Mouse (Mus musculus) hindbrain, embryonic 13.5 days (tissue): ENCODE data around the gene Ybx1. TPM values are rescaled to one million over a fixed set of nuclear protein-coding genes. Genes with fewer than 3 reads are reported as not detected.
"Not testable (repeated sequence)": the region's sequence is repeated elsewhere in the genome, so short reads cannot be mapped to it uniquely, and the experiment has no call there.

Experiments
- ATAC-seq: fragments of 200-750 bp; cut with Nextera tagmentation; 2 replicates; pipeline ENCODE4 v1.8.0; 2017; ENCODE audit warnings: moderate TSS enrichment; ENCODE audit not compliant: low FRiP score
- H3K27ac ChIP-seq: fragments of 300-500 bp; sonication (generic); 2 replicates; pipeline ENCODE4 v1.5.1; 2015; ENCODE audit warnings: inconsistent platforms, mild to moderate bottlenecking, moderate library complexity
- H3K27me3 ChIP-seq: fragments of 300-500 bp; sonication (generic); 2 replicates; pipeline ENCODE4 v1.6.1; 2015; ENCODE audit warnings: mild to moderate bottlenecking, inconsistent platforms
- H3K36me3 ChIP-seq: fragments of 300-500 bp; sonication (generic); 2 replicates; pipeline ENCODE4 v1.6.1; 2015; ENCODE audit warnings: mild to moderate bottlenecking, inconsistent platforms
- H3K4me1 ChIP-seq: fragments of 300-500 bp; sonication (generic); replicated peaks from 2 replicates; pipeline ENCODE4 v1.6.1; 2015; ENCODE audit warnings: inconsistent platforms
- H3K4me2 ChIP-seq: fragments of 300-500 bp; sonication (generic); 2 replicates; pipeline ENCODE4 v1.6.1; 2015; ENCODE audit warnings: inconsistent platforms, mild to moderate bottlenecking, moderate library complexity
- H3K4me3 ChIP-seq: fragments of 300-500 bp; sonication (generic); 2 replicates; pipeline ENCODE4 v1.5.1; 2015; ENCODE audit warnings: mild to moderate bottlenecking, inconsistent platforms
- H3K9ac ChIP-seq: fragments of 300-500 bp; sonication (generic); 2 replicates; pipeline ENCODE4 v1.6.1; 2015; ENCODE audit warnings: mild to moderate bottlenecking, inconsistent platforms
- H3K9me3 ChIP-seq: fragments of 300-500 bp; sonication (generic); 2 replicates; pipeline ENCODE4 v1.6.1; 2016; ENCODE audit warnings: inconsistent platforms
- WGBS: fragments of 180-500 bp; shearing (Covaris S2); methylation state at CpG from one replicate; pipeline ENCODE4 v1.1.7; 2015; 5-methylcytosine and 5-hydroxymethylcytosine counted together
- polyA plus RNA-seq: library from polyadenylated mRNA; unstranded; fragments of >200 nt; fragmentation: Nextera tagmentation; extraction: Ambion mirVana; gene quantifications from 2 replicates; pipeline ENCODE4 v1.2.1, GENCODE M21; 2015

Ybx1 gene
- polyA plus RNA-seq, 1 experiment from 2014 or later = 857 TPM

DNA sequence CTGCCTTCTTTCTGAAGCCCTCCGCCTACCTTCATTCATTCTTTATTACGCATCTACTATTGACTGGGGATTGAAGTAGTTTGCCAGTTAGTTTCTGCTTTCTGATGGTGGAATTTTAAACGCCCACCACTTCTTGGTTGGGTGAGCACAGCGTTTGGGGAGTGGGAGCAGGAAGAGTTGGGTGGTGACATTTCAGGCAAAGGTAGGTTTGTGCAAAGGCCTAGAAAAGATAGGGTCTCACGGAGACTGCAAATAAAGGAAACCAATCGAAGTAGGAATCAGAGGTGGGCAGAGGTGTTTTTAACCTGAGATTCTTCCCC, 690 bp upstream of the Ybx1 start:
- Histone ChIP-seq H3K4me3 (peak overlapping the region; percentile 96), H3K4me1 (peaks cover 32% of the 10 kb centered on the region), H3K36me3 (no peaks in the 10 kb centered on the region; the same call in 1 of the 2 replicates), H3K4me2 (peak overlapping the region; percentile 71), H3K27me3 (no peaks in the 10 kb centered on the region), H3K27ac (peak overlapping the region; percentile 96), H3K9me3 (no peaks in the 10 kb centered on the region), H3K9ac (peak overlapping the region; percentile 83)
- no peak for ATAC-seq
- 7% methylated on average over 6 of the region's 6 CpGs for WGBS

DNA sequence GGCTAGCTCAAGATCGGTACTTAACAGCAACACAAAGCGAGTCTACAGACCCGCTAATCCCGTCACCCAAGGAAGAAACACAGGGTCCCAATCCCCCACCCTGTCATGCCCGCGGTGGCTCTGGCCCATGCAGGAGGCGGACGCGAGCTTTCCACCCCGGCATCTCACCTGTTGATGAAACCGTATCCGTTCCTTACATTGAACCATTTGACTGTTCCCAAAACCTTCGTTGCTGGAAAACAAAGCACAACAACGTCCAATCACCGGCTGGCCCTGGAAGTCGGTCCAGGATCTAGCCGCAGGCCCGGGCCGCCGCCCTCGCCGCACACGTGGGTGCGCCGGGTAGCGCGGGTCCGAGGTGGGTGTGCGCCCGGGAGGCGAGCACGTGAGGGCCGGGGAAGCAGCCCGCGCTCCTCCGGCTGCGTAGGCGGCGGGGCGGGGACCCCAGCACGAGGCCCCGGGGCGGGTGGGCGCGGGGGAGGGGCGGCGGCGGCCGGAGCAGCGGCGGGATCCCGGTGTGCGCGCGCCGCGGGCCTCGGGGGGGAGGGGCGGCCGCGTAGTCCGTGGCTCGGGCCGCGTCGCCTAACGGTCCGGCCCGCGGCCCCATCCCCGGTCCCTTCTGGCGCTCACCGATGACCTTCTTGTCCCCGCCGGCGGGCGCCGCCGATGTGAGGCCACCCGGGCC, 688 bp downstream of the Ybx1 start:
- ATAC-seq = peak; percentile 29
- H3K4me3 ChIP-seq = peak overlapping the region; percentile 96
- under 1% methylated on average over 38 of the region's 80 CpGs for WGBS
- H3K27ac ChIP-seq = peak overlapping the region; percentile 91
- H3K9ac ChIP-seq = peak overlapping the region; percentile 92
- H3K36me3 ChIP-seq = peaks cover 2% of the 10 kb centered on the region; the same call in 1 of the 2 replicates
- peak overlapping the region; percentile 83 for H3K4me2 ChIP-seq
- no peaks in the 10 kb centered on the region for H3K27me3 ChIP-seq
- H3K9me3 ChIP-seq = no peaks in the 10 kb centered on the region
- H3K4me1 ChIP-seq = peaks cover 39% of the 10 kb centered on the region

DNA sequence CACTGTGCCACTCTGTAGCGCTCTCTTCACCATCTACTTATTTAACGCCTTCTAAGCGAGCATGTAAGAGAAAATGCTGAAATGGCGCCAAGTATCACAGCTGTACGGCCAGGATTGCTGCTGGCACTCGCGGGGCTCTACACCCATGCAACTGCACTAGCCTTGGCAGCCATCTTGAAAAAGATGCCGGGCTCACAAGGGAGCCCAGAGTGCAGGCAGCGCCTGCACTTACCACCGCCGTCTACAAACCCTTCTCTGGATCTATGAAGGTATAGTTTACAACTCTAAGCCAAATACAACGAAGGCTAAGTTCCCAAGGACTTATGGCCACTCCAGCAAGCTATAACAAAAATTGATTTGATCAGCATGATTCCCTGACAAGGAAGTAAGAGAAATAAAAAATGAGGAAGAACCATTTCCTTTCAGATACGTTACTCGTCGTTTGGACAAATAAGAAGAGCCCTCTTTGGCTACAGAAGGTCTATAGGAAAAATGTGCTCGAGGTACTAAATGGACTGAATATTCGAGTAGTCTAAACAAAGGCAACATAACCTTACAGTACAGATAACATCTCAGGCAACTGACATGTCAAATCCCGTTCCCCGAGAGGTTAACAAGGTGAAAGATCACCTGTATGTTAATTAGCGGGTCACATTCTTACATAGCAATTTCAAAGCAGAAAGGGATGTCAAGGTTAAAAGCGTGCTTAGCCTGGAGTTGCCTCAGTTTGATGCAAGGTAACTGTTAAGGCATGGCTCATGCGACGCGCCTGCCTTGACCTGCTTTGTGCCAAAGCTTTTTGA, 1.4 kb downstream of the Ybx1 start:
- 2% methylated on average over 24 of the region's 24 CpGs for WGBS

DNA sequence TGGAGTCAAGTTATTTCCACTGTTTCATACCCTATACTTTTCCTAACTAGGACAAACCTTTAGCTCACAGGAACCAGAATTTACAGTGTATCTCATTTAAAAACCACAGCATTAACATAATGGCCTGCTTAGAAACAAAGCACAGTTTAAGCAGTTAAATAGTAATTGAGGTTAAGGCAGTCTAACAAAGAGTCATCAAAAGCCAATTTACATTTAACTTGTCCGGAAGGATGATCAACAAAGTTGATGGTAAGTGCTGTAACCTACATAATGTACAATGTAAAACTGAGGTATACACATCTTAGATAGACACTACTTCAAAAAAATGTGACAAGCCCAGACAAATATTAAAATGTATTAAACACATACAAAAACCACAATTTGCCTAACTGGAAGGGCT, 2.5 kb downstream of the Ybx1 start:
- Histone ChIP-seq H3K9me3 (no peaks in the 10 kb centered on the region), H3K9ac (peak overlapping the region; percentile 92), H3K4me3 (peak overlapping the region; percentile 96), H3K4me2 (peak overlapping the region; percentile 83), H3K27me3 (no peaks in the 10 kb centered on the region), H3K4me1 (peaks cover 47% of the 10 kb centered on the region), H3K27ac (peak overlapping the region; percentile 91; the same call in 1 of the 2 replicates), H3K36me3 (peaks cover 3% of the 10 kb centered on the region; the same call in 1 of the 2 replicates)
- WGBS = 81% methylated on average over 1 of the region's 1 CpGs
- no peak for ATAC-seq

More for the DNA sequence above, 1.4 kb downstream of the Ybx1 start:
- H3K9me3 ChIP-seq = no peaks in the 10 kb centered on the region
- ATAC-seq = no peak
- peak overlapping the region; percentile 96 for H3K4me3 ChIP-seq
- peaks cover 41% of the 10 kb centered on the region for H3K4me1 ChIP-seq
- H3K27me3 ChIP-seq = no peaks in the 10 kb centered on the region
- H3K36me3 ChIP-seq = peaks cover 3% of the 10 kb centered on the region; the same call in 1 of the 2 replicates
- peak overlapping the region; percentile 91 for H3K27ac ChIP-seq
- H3K9ac ChIP-seq = peak overlapping the region; percentile 92
- H3K4me2 ChIP-seq = peak overlapping the region; percentile 83

DNA sequence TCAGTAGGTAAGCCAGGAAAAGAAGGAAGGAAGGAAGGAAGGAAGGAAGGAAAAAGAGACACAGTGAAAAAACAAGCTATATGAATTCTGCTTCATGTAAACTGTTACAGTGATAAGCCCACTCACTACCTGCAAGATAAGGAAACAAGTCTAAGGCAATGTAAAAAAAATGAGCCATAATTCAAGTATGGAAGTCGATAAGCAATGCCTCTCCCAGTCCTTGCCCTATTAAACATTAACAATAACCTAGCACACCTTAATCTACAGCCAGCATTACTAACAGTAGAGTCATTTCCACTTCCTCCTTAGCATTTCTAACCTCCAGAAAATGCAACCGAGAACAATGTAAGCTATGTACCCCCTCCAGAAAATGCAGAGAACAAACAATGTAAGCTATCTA, 9.1 kb downstream of the Ybx1 start:
- Histone ChIP-seq H3K9me3 (no peaks in the 10 kb centered on the region), H3K4me2 (no peak overlapping the region), H3K27ac (no peak overlapping the region), H3K9ac (no peak overlapping the region), H3K36me3 (peaks cover 46% of the 10 kb centered on the region), H3K4me3 (no peak overlapping the region), H3K4me1 (peaks cover 16% of the 10 kb centered on the region), H3K27me3 (no peaks in the 10 kb centered on the region)
- 91% methylated on average over 2 of the region's 2 CpGs for WGBS
- ATAC-seq = no peak

DNA sequence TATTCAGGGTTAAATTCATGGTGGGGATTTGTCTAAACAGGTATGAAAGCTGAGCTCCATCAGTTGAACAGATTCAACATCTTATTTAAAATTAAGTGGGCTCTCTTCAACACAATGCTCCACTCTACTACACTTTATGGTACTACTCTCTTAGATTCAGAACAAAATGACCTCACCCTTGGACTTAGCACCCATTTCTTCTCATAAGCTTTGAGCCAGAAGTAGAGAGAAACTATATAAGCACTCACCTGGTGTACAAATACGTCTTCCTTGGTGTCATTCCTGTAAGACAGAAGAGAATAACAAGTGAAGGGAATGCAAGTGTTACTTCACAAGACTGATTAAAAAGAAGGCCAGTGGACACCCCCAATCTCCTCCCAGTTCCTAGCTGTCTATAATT, 9.5 kb downstream of the Ybx1 start:
- Histone ChIP-seq H3K27ac (no peak overlapping the region), H3K36me3 (peaks cover 51% of the 10 kb centered on the region), H3K9ac (no peak overlapping the region), H3K4me1 (peaks cover 14% of the 10 kb centered on the region), H3K4me3 (no peak overlapping the region), H3K27me3 (no peaks in the 10 kb centered on the region), H3K4me2 (no peak overlapping the region), H3K9me3 (no peaks in the 10 kb centered on the region)
- 92% methylated on average over 1 of the region's 1 CpGs for WGBS
- no peak for ATAC-seq

DNA sequence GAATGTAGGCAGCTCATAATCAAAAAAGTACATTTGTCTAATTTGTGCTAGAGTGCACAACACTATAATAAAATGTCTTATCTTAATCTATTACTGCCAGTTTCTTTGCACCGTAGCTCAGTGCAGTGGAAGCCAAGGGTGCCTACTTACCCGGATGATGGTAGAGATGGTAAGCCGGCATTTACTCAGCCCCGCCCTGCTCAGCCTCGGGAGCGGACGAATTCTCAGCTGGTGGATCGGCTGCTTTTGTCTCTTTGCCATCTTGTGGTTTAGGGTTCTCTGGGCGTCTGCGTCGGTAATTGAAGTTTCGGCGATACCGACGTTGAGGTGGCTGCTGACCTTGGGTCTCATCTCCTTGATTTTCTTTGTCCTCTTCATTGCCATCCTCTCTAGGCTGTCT, 15.6 kb downstream of the Ybx1 start:
- WGBS = 93% methylated on average over 15 of the region's 15 CpGs

DNA sequence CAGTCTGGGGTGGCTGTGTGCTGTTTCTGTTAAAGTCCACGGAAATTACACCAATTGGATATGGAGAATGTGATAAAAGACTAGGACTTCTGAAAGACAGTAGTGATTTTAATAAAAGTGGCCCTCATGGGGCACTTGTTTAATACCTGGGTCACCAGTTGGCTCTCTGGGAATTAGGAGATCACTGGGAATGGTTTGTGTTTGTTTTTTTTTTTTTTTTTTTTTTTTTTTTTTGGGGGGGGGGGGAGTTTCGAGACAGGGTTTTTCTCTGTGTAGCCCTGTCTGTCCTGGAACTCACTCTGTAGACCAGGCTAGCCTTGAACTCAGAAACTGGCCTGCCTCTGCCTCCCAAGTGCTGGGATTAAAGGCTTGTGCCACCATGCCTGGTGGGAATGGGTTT, 18.7 kb downstream of the Ybx1 start:
- H3K9ac ChIP-seq = no peak overlapping the region
- no peaks in the 10 kb centered on the region for H3K27me3 ChIP-seq
- H3K4me3 ChIP-seq = no peak overlapping the region
- H3K9me3 ChIP-seq = no peaks in the 10 kb centered on the region
- WGBS = 85% methylated on average over 2 of the region's 2 CpGs
- H3K4me2 ChIP-seq = no peak overlapping the region
- no peaks in the 10 kb centered on the region for H3K4me1 ChIP-seq
- H3K36me3 ChIP-seq = peaks cover 91% of the 10 kb centered on the region
- no peak overlapping the region for H3K27ac ChIP-seq
- ATAC-seq = no peak

More for the DNA sequence above, 15.6 kb downstream of the Ybx1 start:
- H3K4me3 ChIP-seq, H3K9me3 ChIP-seq, H3K9ac ChIP-seq, ATAC-seq, H3K27me3 ChIP-seq, H3K4me1 ChIP-seq, H3K27ac ChIP-seq, H3K4me2 ChIP-seq: not testable (repeated sequence)
- H3K36me3 ChIP-seq = peaks cover 91% of the 10 kb centered on the region

DNA sequence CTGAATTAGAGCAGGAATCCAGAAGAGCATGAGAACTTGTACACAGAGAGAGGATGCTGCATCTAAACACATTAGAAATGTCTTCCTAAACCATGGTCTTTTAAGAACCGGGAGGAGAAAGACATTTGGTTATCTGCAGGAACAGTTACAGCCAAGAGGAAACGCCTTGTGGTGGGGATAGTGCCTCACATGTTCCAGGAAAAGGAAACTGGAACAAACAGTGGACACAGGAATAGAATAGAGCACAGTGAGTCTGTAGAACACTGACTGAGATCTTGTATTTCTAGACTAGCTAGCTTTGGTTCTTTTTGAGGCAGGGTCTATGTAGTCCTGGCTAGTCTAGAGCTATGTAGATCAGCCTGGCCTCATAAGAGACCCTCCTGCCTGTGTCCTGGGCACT, 19.2 kb downstream of the Ybx1 start:
- H3K9me3 ChIP-seq = no peaks in the 10 kb centered on the region
- no peak overlapping the region for H3K9ac ChIP-seq
- peaks cover 93% of the 10 kb centered on the region for H3K36me3 ChIP-seq
- WGBS = 89% methylated on average over 2 of the region's 2 CpGs
- H3K4me1 ChIP-seq = no peaks in the 10 kb centered on the region
- H3K27me3 ChIP-seq = no peaks in the 10 kb centered on the region
- no peak overlapping the region for H3K27ac ChIP-seq
- no peak overlapping the region for H3K4me2 ChIP-seq
- no peak overlapping the region for H3K4me3 ChIP-seq
- ATAC-seq = no peak

DNA sequence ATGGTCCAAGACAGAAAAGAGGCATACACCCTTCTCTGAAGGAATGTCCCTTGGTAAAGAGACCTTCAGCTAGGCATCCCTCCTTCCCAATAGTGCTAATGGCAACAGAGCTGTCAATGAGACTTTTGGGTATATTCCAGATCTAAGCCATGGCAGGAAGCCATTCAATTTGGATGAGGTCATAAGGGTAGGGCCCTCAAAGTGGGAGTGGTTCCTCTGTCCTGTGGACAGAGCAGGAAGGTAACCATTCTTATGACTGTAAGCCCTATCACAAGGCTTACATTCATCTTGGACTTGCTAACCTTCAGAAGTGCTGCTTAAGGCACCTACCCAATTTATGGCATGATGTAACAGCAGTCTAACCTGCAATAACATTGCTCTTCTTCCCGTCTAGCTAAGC, 19.8 kb downstream of the Ybx1 start:
- no peak overlapping the region for H3K4me2 ChIP-seq
- H3K4me3 ChIP-seq = no peak overlapping the region
- no peaks in the 10 kb centered on the region for H3K27me3 ChIP-seq
- no peak overlapping the region for H3K27ac ChIP-seq
- H3K36me3 ChIP-seq = peaks cover 92% of the 10 kb centered on the region
- 79% methylated on average over 1 of the region's 1 CpGs for WGBS
- no peaks in the 10 kb centered on the region for H3K9me3 ChIP-seq
- H3K9ac ChIP-seq = no peak overlapping the region
- no peaks in the 10 kb centered on the region for H3K4me1 ChIP-seq
- ATAC-seq = no peak

DNA sequence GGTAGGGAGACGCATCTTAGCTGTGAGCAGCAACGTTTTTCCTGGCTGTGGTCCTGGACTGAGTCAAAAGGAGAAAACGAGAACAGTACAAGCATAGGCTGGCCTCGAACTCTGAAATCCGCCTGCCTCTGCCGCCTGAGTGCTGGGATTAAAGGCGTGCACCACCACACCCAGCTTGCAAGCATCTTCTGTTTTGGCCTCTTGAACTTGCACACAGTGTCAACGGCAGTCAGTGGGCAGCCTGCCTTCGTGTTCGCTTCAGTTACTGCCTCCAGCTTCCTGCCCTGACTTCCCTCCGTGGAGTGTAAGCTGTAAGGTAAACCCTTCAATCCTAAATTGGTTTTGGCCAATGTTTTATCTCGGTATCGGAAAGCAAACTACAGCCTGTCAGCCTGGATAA, 27.8 kb downstream of the Ybx1 start:
- whole genome bisulfite sequencing = 85% methylated on average over 13 of the region's 13 CpGs
- Histone ChIP-seq H3K36me3 (peaks cover 26% of the 10 kb centered on the region), H3K27ac (no peak overlapping the region), H3K4me1 (no peaks in the 10 kb centered on the region), H3K9me3 (no peaks in the 10 kb centered on the region), H3K9ac (no peak overlapping the region), H3K27me3 (no peaks in the 10 kb centered on the region), H3K4me3 (no peak overlapping the region), H3K4me2 (no peak overlapping the region)
- no peak for ATAC-seq

DNA sequence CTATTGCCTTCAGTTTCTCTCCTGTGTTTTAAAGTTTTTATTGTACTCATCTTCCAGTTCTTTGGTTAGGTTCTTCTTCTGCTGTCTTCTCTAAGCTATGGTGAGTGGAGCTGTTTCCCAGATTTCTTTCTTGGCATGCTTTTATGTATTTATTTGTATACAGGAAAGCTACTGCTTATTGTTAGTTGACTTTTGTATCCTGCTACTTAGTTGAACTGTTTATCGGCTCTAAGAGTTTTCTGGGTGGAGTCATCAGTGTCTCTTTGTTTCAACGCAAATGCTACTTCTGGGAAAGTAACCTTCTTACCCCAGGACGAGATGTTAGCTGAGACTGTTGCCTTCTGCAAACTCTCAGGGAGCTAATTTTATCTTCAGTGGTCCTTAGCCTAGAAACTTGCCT, 30.9 kb downstream of the Ybx1 start:
- Histone ChIP-seq H3K27me3 (no peaks in the 10 kb centered on the region), H3K36me3 (no peaks in the 10 kb centered on the region), H3K4me3 (no peak overlapping the region), H3K9me3 (no peaks in the 10 kb centered on the region), H3K9ac (no peak overlapping the region), H3K27ac (no peak overlapping the region), H3K4me1 (no peaks in the 10 kb centered on the region), H3K4me2 (no peak overlapping the region)
- WGBS = 83% methylated on average over 3 of the region's 3 CpGs
- ATAC-seq = no peak

DNA sequence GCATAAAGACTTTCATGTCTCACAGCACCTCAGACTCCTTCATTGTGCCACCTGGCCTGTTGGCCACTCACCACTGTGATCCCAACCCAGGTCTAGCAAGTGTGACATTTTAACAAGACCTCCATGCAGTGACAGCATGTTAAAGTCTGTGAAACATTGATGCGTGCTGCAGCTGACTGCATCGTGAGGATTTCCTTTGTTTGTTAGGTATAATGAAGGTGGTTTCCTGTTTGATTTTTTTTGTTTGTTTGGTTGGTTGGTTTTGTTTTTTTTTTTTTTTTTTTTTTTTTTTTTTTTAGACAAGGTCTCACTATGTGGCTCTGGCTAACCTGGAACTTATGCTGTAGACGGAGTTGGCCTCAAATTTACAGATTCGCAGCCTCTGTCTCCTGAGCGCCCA, 31.9 kb downstream of the Ybx1 start:
- no peak for ATAC-seq
- Histone ChIP-seq H3K27me3 (no peaks in the 10 kb centered on the region), H3K9ac (no peak overlapping the region), H3K36me3 (no peaks in the 10 kb centered on the region), H3K4me1 (no peaks in the 10 kb centered on the region), H3K4me2 (no peak overlapping the region), H3K9me3 (no peaks in the 10 kb centered on the region), H3K4me3 (no peak overlapping the region), H3K27ac (no peak overlapping the region)
- 94% methylated on average over 5 of the region's 5 CpGs for WGBS
